Mouse (Mus musculus) kidney, adult 18-20 months (tissue): ENCODE data around the gene Klf2.

Source experiments
- DNase-seq: peaks from one replicate; pipeline ENCODE4 v3.0.0; 2021

Klf2 gene

DNA sequence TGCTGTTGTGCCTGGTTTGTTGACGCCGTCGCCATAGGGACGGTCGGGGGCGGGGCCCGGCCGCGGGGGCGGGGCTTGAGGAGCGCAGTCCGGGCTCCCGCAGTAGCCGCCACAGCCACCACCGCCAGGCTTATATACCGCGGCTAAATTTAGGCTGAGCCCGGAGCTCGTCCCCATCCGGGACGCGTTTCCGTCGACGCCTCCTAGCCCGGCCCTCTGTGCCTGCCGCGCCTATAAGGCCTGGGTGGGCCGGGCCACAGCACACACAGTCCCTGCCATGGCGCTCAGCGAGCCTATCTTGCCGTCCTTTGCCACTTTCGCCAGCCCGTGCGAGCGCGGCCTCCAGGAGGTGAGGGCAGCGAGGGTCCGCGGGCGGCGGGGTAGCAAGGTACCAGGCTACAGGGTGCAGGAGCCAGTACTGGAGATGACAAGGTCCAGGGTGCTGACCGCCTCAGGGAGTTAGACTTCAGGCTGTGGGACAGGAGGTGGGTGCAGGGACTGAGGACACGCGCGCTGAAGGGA lies at the start of gene Klf2:
Gene Klf2 (plus strand): TSS at position 233 of the 522 bp plus-strand sequence.
- peak; percentile 96 for DNase-seq

DNA sequence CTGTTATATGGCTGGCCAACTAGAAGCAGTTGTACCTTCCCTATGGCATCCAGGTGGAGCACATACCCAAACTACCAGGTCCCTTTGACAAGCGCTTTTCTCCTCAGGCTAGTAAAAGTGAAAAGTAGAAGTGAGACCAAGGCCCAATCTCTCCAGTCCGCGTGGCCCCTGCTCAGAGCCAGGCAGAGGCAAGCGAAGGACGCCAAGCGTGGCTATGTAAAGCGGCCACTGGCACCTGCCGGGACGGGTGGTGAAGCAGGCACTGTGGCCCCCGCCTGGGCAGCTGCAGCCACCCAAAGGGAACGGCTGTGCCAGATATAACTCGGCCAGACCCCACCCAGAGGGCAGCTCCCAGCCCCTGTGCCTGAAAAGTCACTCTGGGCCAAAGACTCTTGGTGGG lies 48.2 kb upstream of the Klf2 start:
- no peak for DNase-seq

DNA sequence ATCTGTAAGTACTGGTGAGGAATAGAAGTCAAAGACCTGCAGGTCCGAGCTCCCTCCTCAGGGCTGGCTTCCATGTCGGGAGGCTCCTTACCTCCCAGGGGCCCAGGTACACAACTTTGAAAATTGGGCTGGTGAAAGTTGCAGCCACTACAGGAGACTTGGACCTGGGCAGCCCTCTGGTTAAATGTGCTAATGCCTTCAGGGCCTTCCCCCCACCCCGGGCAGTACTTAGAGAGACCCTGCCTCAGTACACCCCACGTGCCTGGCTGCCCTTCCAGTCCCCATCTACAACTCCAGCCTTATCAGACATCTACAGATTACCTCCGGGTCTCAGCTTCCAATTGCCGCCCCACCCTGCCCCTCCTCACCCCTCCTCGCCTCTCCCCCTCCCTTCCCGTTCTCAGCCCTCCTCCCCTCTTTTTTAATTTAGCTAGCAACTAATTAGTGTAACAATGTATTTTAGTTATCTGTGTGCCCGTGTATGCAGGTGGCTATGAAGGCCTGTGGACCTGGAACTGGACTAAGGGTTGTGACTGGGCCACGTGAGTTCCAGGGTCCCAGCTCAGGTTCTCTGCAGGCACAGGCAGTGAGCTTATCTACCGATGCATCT lies 47.7 kb upstream of the Klf2 start:
- DNase-seq = no peak

DNA sequence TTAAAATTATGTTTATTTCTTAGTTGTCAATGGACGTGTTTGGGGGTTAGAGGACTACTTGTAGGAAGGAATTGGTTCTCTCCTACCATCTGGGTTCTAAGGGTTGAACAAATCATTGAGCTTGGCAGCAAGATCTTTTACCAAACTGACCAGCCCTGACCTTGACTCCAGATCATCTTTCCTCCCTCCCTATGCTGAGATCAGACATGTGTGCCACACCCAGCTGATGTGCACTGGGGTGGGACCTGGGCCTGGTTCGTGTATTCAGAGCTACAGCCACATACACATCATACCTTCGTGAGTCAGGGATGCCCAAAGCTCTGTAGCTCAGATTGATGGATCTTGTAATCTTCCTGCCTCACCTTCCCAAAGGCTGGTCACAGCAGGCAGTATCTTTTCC lies 47.1 kb upstream of the Klf2 start:
- DNase-seq = no peak

DNA sequence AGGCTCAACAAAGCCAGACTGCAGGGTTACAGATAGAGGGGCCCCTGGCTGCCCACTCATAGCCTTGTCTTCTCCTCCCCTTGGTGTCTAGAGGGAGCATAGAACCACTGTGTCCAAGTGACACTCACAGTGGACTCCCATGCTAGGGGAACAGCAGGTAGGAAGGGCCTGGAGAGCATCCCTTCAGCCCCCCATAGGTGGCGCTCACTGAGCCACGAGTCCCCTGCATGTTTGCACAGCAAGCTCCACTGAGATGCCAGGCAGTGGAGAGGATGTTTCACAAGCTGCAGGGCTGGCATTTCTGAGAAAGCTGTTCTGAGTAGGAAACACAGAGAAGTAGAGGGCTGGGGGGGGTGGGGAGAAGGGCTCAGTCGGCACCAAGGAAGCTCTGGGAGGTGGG lies 46.5 kb upstream of the Klf2 start:
- DNase-seq = peak; percentile 66

DNA sequence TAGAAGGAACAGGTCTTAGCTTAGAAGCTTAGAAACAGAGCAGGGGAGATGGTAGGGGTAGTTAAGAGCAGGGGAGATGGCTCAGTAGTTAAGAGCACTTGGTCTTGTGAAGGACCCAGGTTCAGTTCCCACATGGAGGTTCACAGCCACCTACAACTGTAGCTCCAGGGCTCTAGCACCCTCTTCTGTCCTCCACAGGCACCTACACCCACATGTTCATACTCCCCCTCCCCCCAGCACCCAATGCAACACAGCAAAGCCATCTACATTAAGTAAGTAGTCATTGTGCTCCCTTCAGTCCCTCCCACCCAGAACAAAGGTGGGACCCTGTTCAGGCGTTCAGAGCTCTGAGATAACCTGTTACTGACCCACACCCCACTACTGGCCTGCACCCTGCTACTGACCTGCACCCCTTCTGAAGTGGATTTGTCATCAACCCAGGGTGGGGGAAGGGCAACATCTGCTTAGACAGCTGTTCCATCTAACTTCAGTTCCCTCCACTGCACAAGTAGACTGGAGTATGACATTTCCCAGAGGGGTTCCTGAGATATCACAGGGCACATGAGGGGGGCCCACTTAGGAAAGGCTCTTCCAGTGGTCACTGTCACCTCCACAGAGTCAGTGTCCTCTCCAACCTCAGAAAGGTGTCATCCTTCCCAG lies 45.6 kb upstream of the Klf2 start:
- no peak for DNase-seq

DNA sequence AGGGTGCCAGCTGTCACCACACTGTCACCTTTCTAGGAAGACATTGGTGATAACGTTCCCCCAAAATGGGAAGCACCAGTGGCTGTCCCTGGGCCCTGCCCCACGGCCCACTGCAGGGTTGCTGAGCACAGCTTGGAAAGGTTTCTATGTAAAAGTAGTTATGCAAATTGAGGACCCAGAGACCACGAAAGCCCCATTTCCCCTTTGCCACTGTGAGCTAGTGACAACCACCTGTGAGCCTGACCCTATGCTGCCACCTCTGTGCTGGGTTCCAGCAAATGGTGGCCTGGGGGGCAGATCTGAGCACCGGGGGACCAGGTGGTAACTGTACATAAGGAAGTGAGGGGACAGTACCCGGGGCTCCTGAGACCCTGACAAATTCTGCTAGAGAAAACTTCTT lies 45.0 kb upstream of the Klf2 start:
- no peak for DNase-seq

DNA sequence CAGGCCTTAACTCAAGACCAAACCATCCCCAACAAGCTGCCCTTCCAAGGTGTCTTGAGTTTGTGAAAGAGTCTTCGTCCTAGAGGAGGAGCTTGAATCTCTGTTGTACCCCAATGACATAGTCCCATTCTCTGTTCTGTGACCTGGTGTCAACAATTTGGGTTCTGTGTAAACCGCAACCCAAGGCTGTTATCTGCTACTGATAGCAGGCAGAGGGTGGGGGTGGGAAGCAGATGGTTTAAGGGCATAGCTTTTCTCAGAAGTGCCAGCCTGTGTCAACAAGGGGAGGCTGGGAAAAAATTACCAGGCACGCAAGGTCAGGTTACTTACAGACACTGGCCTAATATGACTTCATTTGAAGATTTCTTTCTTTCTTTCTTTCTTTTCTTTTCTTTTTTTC lies 41.6 kb upstream of the Klf2 start:
- DNase-seq = no peak

DNA sequence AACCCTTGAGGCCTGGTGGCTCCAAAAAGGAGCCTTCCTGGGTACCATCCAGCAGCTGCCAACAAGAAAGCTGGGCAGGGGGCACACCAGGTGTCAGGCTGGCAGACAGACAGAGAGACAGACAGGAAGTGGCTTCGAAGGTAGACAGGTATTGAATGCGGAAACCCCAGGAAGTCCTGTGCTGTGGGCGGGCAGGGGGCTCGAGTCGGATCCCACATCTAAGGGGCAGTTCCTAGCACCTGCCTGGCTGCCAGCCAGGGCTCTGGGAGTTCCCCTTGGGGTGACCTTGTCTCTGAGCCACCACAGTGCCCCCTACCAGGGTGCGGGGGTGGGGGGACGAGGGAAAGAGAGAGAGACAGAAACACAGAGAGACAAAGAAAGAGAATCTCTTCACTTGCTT lies 39.7 kb upstream of the Klf2 start:
- no peak for DNase-seq

DNA sequence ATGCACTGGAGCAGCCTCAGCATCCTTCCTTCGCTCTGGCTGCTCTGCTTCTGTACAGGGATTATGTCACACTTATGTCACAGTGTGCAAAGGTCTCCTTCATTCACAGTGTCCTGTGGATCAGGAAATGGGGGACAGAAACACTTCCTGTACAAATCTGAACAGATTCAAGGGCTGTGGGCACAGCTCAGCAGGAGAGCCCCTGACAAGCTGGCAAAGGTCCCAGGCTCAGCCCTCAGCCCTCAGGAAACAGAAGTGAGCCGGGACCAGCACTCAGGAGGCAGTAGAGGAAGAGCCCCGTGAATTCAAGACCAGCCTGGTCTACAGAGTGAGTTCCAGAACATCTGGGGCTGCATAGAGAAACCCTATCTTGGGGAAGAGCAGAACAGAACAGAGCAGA lies 37.2 kb upstream of the Klf2 start:
- peak; percentile 47 for DNase-seq

DNA sequence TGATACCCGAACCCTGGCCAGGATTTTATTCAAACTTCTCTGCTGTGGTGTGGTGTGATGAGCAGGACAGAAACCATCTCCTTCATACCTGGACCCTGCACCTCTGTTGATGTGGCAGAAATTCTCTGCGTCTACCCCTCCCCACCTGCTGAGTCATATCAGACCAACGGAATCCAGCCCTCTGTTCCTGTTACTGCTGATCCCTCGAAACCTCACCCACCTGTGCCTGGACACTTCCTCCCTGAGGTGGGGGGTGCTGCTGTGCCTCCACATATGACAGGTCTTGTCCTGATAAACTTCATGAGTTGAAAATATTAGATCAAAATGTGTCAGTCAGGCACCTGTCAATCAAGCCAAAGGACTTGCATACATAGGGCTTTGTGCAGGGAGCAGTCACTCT lies 33.5 kb upstream of the Klf2 start:
- DNase-seq = no peak

DNA sequence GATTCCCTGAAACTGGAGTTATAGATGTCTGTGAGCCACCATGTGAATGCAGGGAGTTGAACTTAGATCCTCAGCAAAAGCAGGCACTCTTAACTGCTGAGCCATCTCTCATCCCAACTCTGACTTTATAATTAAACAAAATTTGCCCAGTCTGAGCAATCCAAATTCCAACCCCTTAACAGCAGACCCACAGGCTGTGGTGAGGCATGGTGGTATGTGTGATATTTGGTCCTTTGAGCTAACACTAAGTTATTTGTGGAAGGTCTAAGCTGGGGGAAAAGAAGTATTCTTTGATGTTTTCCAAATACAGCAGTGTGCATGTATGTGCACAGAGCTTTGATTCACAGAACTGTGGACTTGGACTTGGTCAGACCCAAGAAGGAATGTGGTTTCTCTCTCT lies 29.8 kb upstream of the Klf2 start:
- DNase-seq = no peak

DNA sequence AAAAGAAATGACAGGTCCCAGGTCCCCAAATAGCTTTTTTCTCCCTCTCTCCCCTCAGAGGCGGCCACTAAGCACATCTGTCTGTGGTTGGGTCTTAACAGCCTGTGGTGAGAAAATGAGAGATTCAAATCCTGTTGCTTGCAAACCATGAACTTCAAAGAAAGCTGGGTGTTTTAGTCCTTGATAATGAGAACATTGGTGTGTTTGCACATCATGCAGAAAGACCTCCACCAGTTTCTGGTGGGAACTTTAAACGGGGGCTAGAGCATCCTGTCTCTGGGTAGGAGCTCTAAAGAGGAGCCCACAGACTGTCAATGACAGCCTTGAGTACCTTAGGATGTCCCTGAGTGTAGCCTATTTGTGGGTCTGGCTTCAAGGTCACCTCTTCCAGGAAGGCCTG lies 27.7 kb upstream of the Klf2 start:
- no peak for DNase-seq

DNA sequence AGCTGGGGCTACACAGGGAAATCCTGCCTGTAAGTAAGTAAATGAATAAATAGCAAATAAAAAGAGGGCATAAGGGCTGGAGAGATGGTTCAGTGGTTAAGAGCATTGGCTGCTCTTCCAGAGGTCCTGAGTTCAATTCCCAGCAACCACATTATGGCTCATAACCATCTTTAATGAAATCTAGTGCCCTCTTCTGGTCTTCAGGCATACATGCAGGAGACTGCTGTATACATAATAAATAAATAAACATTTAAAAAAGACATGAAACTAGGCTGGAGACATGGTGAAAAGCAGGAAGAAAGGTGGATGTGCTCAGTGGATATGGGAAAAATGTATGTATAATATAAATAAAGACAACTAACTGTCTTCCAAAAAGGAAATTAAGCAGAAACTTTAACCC lies 25.5 kb upstream of the Klf2 start:
- DNase-seq = no peak

DNA sequence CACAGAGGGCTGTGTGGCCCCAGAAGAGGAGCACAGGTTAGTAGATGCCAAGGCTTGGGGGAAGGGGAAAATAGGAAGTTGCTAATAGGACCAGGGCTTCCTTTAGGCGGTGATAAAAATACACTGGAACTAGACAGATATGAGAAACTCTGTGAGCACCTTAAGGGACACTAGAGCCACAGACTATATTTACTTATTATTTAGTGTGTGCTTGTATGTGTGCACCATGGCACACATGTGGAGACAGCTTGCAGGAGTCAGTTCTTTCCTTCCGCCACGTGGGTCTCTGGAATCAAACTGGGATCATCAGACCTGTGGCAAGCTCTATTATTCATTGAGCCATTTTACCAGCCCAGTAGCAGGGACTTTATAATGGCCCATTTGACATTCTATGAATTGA lies 23.7 kb upstream of the Klf2 start:
- no peak for DNase-seq

DNA sequence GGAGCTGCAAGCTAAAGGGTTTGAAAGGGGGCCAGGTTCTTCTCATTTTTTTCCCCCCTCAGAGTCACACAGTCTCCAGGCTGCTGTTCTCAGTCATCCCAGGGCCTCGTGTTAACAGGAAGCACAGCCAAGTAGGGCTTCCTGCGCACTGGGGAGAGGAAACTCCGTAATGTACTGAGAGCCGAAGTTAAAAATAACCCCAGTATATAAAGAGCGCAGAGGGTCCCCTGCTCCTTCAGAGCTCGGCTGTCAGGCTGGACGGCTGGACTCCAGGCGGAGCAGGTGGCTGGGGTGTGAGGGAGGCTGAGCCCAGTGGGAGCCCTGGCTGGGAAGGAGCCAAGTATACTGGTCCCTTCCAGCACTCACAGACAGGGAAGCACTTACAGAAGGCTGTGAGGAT lies 23.2 kb upstream of the Klf2 start:
- DNase-seq = peak; percentile 75

DNA sequence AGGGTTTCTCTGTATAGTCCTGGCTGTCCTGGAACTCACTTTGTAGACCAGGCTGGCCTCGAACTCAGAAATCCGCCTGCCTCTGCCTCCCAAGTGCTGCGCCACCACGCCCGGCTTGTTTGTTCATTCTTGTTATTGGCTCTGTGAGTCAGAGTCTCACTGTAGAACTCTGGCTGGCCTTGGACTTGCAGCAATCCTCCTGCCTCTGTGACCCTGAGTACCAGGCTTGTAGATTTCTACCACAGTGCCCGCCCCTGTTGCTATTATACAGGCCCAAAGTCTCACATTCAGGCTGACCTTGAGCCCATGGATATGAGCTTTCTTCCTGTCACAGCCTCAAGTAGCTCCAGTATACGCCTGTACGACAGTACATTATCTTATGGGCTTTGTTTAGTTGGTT lies 22.3 kb upstream of the Klf2 start:
- no peak for DNase-seq

DNA sequence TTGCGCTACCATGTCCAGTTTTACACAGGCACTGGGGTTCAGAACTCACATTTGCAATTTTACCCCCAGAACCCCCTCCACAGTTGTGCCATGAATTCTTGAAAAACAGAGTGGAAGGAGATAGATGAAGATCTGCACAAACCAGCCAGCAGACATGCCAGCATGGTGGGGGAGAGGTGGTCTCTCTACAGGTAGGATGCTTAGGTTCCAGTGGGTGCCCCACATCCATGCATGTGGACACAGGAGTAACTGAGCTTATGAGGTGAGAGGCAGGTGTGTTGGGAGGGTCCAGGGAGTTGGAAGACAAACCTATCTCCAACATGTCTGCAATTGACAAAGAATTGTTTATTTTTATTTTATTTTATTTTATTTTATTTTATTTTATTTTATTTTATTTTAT lies 19.9 kb upstream of the Klf2 start:
- DNase-seq = no peak

DNA sequence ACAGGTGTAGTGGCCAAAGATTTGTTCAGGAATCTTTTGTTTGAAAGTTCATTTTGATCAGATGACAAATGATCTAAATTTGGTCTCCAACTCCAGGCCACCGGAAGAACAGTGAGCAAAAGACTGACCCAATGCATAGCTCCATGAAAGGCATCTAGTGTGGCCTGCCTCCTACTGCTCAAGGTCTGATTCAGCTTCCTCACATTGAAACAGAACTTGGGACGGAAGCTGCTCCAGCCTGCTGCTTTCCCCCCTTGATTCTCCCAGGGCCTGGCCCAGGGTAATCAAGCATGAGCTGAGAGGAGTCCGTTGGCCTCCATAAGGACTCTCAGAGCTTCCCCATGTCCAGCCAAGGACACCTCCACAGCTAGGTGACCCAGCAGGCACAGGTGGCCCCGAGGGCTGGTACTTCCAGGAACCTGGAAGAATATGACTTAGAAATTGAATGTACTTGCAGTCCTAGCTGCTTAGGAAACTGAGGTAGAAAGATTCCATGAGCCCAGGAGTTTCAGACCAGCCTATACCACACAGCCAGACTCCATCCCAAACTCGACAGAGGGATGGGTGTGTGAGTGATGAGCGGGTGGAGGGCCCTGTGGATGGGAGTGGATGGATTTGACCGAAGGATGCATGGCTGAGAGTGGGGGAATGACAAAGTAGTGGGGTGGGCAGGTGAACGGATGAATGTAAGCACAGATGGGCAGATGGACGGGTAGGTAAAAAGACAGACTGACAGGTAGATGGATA lies 18.0 kb upstream of the Klf2 start:
- no peak for DNase-seq

DNA sequence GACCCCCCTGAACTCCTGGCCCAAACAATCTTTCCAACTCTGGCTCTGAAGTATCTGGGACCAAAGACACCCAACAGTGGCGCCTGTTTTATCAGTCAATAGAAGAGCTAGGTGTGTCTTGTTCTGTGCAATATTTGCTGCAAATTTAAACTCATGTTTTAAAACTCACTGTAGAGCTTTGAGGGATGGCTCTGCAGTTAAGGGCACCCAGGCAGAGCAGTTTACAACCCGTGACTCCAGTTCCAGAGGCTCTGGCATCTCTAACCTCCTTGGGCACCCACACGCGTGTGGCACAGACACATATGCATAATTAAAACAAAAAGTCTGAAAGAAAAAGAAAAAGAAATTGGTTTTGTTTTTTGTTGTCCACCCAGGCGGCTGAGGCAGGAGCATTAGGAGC lies 17.3 kb upstream of the Klf2 start:
- DNase-seq = no peak

DNA sequence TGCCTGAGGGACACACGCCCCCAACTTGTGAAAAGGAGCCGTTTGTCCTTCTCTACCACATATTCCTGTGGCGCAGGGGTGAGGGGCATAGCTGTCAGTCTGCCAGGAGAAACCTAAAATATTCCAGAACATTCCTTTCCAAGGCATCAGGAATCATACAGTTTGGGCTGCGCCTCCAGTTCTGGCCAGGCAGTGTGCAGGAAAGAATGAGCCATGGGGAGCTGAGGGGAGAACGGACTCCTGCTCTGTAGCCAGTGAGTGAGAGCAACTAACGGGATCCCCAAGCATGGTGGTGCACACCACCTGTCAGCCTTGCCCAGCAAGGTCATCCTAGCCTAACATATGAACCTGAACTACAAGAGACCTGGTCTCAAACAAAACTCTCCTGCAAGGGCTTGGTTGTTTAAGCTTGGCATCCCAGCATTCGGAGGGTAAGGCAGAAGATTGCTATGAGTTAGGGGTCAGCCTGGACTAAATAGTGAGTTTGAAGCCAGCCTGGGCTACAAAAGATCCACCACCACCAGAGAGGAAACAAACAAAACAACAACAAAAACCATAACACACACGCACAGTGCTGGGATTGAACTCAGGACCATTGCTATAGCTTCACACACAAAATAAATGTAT lies 15.7 kb upstream of the Klf2 start:
- DNase-seq = no peak

DNA sequence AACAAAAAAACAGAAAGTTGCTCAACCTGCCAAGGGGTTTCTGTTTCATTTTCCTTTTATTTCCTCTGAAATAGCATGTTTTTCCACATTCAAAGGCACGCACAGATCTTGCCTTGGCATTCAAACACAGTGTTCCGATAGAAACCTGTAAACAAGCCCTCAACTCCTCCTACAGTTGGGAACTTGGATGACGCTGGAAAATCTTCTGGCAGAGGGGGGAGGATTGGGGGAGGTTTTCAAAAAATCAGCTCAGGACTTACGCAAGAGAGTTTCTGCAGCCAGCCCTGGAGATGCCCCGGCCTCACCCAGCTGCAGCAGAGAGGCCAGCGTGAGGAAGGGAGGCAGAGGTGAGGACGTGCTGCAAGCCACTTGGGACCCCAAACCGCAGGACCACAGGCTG lies 15.2 kb upstream of the Klf2 start:
- peak; percentile 48 for DNase-seq

DNA sequence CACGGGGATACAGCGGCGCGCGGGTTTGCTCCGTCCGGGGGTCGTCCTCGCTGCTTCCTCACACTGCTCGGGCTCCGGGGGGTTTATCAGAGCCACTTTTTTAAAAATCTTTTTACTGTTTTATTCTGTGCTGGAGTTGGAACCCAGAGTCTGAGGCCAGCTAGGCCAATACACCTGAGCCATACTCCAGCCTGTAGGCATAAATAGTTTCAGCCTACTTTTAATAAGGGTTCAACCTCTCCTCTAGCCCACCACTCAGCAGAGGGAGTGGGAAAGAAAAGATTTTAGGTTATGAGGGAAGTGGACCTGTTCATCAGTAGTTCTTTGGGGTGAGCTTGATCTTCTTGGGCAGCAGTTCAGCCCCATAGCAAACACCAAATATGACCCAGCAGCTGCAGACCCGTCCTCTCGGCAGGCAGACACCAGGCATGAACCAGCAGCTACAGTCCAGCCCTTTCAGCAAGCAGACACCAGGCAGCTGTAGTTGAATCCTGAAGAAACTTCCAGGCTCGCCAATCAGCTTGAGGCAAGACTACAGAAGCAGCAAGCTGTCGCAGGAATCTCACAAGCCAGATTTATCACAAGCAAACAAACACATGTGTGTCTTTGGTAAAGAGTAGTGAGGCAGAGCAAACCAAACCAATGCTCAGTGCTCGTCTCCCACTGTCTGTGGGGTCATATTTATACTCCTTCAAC lies 13.5 kb upstream of the Klf2 start, which contains the start of gene Gm10282:
Gene Gm10282 (minus strand): TSS at position 51 of the 696 bp plus-strand sequence.
- DNase-seq = no peak
